Mouse (Mus musculus) liver, embryonic 16.5 days (tissue): ENCODE measurements around the gene Ralgapa1. TPM values are rescaled to one million over a fixed set of nuclear protein-coding genes. Genes with fewer than 3 reads are reported as not detected.
"Not testable (repeated sequence)": the region's sequence is repeated elsewhere in the genome, so short reads cannot be mapped to it uniquely, and the experiment has no call there.

Experiments
- ATAC-seq: fragments of 200-750 bp; cut with Nextera tagmentation; 2 replicates; pipeline ENCODE4 v1.8.0; 2017; ENCODE audit warnings: low read depth, mild to moderate bottlenecking, moderate number of reproducible peaks, moderate library complexity
- H3K27ac ChIP-seq: fragments of 300-500 bp; sonication (generic); 2 replicates; pipeline ENCODE4 v1.5.1; 2014; ENCODE audit warnings: mild to moderate bottlenecking, low read length
- H3K27me3 ChIP-seq: fragments of 300-500 bp; sonication (generic); 2 replicates; pipeline ENCODE4 v1.6.1; 2014; ENCODE audit warnings: low read depth, low read length, mixed read lengths; ENCODE audit not compliant: control insufficient read depth, insufficient read depth
- H3K36me3 ChIP-seq: fragments of 300-500 bp; sonication (generic); 2 replicates; pipeline ENCODE4 v1.6.1; 2014; ENCODE audit warnings: mild to moderate bottlenecking; ENCODE audit not compliant: control insufficient read depth, insufficient read depth
- H3K4me1 ChIP-seq: fragments of 300-500 bp; sonication (generic); 2 replicates; pipeline ENCODE4 v1.6.1; 2014; ENCODE audit warnings: low read depth, low read length, mixed read lengths; ENCODE audit not compliant: control insufficient read depth
- H3K4me2 ChIP-seq: fragments of 300-500 bp; sonication (generic); 2 replicates; pipeline ENCODE4 v1.6.1; 2014; ENCODE audit warnings: low read depth, low read length, mixed read lengths
- H3K4me3 ChIP-seq: fragments of 300-500 bp; sonication (generic); 2 replicates; pipeline ENCODE4 v1.5.1; 2014; ENCODE audit warnings: low read depth, mild to moderate bottlenecking, low read length
- H3K9ac ChIP-seq: fragments of 300-500 bp; sonication (generic); 2 replicates; pipeline ENCODE4 v1.6.1; 2014; ENCODE audit warnings: low read depth, low read length
- H3K9me3 ChIP-seq: fragments of 300-500 bp; sonication (generic); replicated peaks from 2 replicates; pipeline ENCODE4 v1.6.1; 2016; ENCODE audit warnings: low read length; ENCODE audit not compliant: control insufficient read depth
- WGBS: fragments of 180-500 bp; shearing (Covaris S2); extraction: QIAGEN DNeasy Blood & Tissue Kit; methylation state at CpG from one replicate; pipeline ENCODE4 v1.1.7; 2014; ENCODE audit not compliant: insufficient replicate concordance; 5-methylcytosine and 5-hydroxymethylcytosine counted together
- microRNA-seq: library from miRNA; unstranded; fragments of <30 nt; microRNA quantifications from one replicate; pipeline ENCODE4, GENCODE M21; 2016
- polyA plus RNA-seq: library from polyadenylated mRNA; unstranded; fragments of >200 nt; fragmentation: Nextera tagmentation; extraction: Ambion mirVana; gene quantifications from 2 replicates; pipeline ENCODE4 v1.2.1, GENCODE M21; 2015

Gene Ralgapa1
- polyA plus RNA-seq, 1 experiment from 2014 or later = 3.2 TPM

- Histone ChIP-seq H3K36me3 (no peaks in the 10 kb centered on the region), H3K27ac (no peak overlapping the region), H3K4me3 (no peak overlapping the region), H3K27me3 (no peaks in the 10 kb centered on the region), H3K4me2 (no peak overlapping the region), H3K4me1 (no peaks in the 10 kb centered on the region), H3K9me3 (no peaks in the 10 kb centered on the region), H3K9ac (no peak overlapping the region)
- ATAC-seq = no peak
- 58% methylated on average over 6 of the region's 6 CpGs for WGBS
Measured at GRCm38 (mm10) chr12:55557866-55558265, 263.1 kb downstream of the Ralgapa1 start.

GRCm38 (mm10) chr12:55554901-55555300, 266.1 kb downstream of the Ralgapa1 start:
- not testable (repeated sequence) for H3K4me1 ChIP-seq, ATAC-seq, H3K9ac ChIP-seq, H3K27me3 ChIP-seq, H3K9me3 ChIP-seq, H3K27ac ChIP-seq, H3K4me2 ChIP-seq, H3K36me3 ChIP-seq, H3K4me3 ChIP-seq
- 65% methylated on average over 6 of the region's 6 CpGs for WGBS

Small RNA genes lying within 50 kb of the gene (microRNA-seq; reads per million reads assigned to microRNA genes)
- gene Gm23394 = 0.74 reads per million

Other genes with a start within 250 kb of the Ralgapa1 start
- not detected in 2 replicates for gene Insm2, start 221.7 kb downstream of the Ralgapa1 start, polyA plus RNA-seq
- gene Brms1l, start 15.2 kb upstream of the Ralgapa1 start, polyA plus RNA-seq = 11.2 and 12.0 TPM in 2 replicates